In genomic region chr5:72139619-72140018, GRCm38 (mm10) we compare ENCODE assay signal across 25 mouse cellular contexts. TPM values are rescaled to one million over a fixed set of nuclear protein-coding genes. Genes with fewer than 3 reads are reported as not detected.
DNase-seq lines count a peak whose midpoint lies in the region; ATAC-seq and TF ChIP-seq lines count a peak whose summit lies in the region.
"Had no signal": no experiment of that assay in that cellular context is flagged by ENCODE, and none has a peak within 500 bp of the region (broad histone marks: within the 10 kb centered on the region; RNA-seq: fewer than 3 reads in every experiment).

No protein-coding gene starts in this region.

- H3K9me3 ChIP-seq in forebrain, embryonic 14.5 days (replicated peaks; ENCODE audit: control insufficient read depth, low read length) = no peaks in the 10 kb centered on the region
- no peaks in the 10 kb centered on the region for H3K9me3 ChIP-seq in forebrain, embryonic 10.5 days
- no peaks in the 10 kb centered on the region for H3K9me3 ChIP-seq in forebrain, postnatal 0 days (ENCODE audit: low read length)
- no peaks in the 10 kb centered on the region for H3K9me3 ChIP-seq in forebrain, embryonic 12.5 days
- H3K9me3 ChIP-seq in midbrain, embryonic 11.5 days (ENCODE audit: control insufficient read depth, low read length) = no peaks in the 10 kb centered on the region
- H3K9me3 ChIP-seq in midbrain, embryonic 15.5 days = no peaks in the 10 kb centered on the region
- H3K9me3 ChIP-seq: embryonic facial prominence, embryonic 12.5 days; embryonic facial prominence, embryonic 15.5 days; heart, embryonic 10.5 days; heart, embryonic 13.5 days had no signal

- H3K4me2 ChIP-seq in forebrain, embryonic 14.5 days (ENCODE audit: low read length) = no peak overlapping the region
- no peak overlapping the region for H3K4me2 ChIP-seq in forebrain, postnatal 0 days (ENCODE audit: low read depth)
- H3K4me2 ChIP-seq in forebrain, embryonic 12.5 days = no peak overlapping the region
- H3K4me2 ChIP-seq in midbrain, embryonic 11.5 days = no peak overlapping the region
- H3K4me2 ChIP-seq in midbrain, embryonic 15.5 days = no peak overlapping the region
- H3K4me2 ChIP-seq: embryonic facial prominence, embryonic 12.5 days; embryonic facial prominence, embryonic 15.5 days; heart, embryonic 13.5 days had no signal

- no peak overlapping the region for H3K9ac ChIP-seq in forebrain, embryonic 14.5 days (ENCODE audit: low read length)
- no peak overlapping the region for H3K9ac ChIP-seq in forebrain, postnatal 0 days
- no peak overlapping the region for H3K9ac ChIP-seq in forebrain, embryonic 12.5 days
- H3K9ac ChIP-seq in midbrain, embryonic 11.5 days (ENCODE audit: low read length) = no peak overlapping the region
- H3K9ac ChIP-seq in midbrain, embryonic 15.5 days = no peak overlapping the region
- H3K9ac ChIP-seq: embryonic facial prominence, embryonic 12.5 days; embryonic facial prominence, embryonic 15.5 days; heart, embryonic 13.5 days had no signal

- TF ChIP-seq POLR2A in brain, embryonic 14.5 days (IDR thresholded peaks at IDR 0.05; ENCODE audit: borderline replicate concordance, extremely low read depth, insufficient read depth, insufficient read length, poor library complexity, severe bottlenecking) = no peak

- 76% methylated on average over 1 of the region's 1 CpGs for WGBS in forebrain, embryonic 14.5 days
- 91% methylated on average over 1 of the region's 1 CpGs for WGBS in forebrain, embryonic 10.5 days
- 43% methylated on average over 1 of the region's 1 CpGs for WGBS in forebrain, postnatal 0 days
- 89% methylated on average over 1 of the region's 1 CpGs for WGBS in forebrain, embryonic 12.5 days
- WGBS in midbrain, embryonic 11.5 days = 94% methylated on average over 1 of the region's 1 CpGs
- 46% methylated on average over 1 of the region's 1 CpGs for WGBS in midbrain, embryonic 15.5 days

- H3K27me3 ChIP-seq in forebrain, embryonic 14.5 days (replicated peaks; ENCODE audit: control insufficient read depth, insufficient read depth, low read length) = no peaks in the 10 kb centered on the region
- no peaks in the 10 kb centered on the region for H3K27me3 ChIP-seq in forebrain, embryonic 10.5 days (ENCODE audit: poor library complexity, severe bottlenecking)
- no peaks in the 10 kb centered on the region for H3K27me3 ChIP-seq in forebrain, postnatal 0 days (ENCODE audit: insufficient read depth, low read length)
- no peaks in the 10 kb centered on the region for H3K27me3 ChIP-seq in forebrain, embryonic 12.5 days
- no peaks in the 10 kb centered on the region for H3K27me3 ChIP-seq in midbrain, embryonic 11.5 days (ENCODE audit: control insufficient read depth, insufficient read depth, low read length)
- H3K27me3 ChIP-seq in midbrain, embryonic 15.5 days (replicated peaks) = no peaks in the 10 kb centered on the region
- H3K27me3 ChIP-seq: embryonic facial prominence, embryonic 12.5 days; embryonic facial prominence, embryonic 15.5 days; heart, embryonic 13.5 days had no signal

- no peaks in the 10 kb centered on the region for H3K4me1 ChIP-seq in forebrain, embryonic 14.5 days (ENCODE audit: control insufficient read depth, insufficient read depth, low read length)
- no peaks in the 10 kb centered on the region for H3K4me1 ChIP-seq in forebrain, embryonic 10.5 days
- H3K4me1 ChIP-seq in forebrain, postnatal 0 days (ENCODE audit: insufficient read depth) = no peaks in the 10 kb centered on the region
- H3K4me1 ChIP-seq in forebrain, embryonic 12.5 days = no peaks in the 10 kb centered on the region
- H3K4me1 ChIP-seq in midbrain, embryonic 11.5 days (ENCODE audit: control insufficient read depth, insufficient read depth, low read length) = no peaks in the 10 kb centered on the region
- H3K4me1 ChIP-seq in midbrain, embryonic 15.5 days = no peaks in the 10 kb centered on the region
- H3K4me1 ChIP-seq: embryonic facial prominence, embryonic 12.5 days; embryonic facial prominence, embryonic 15.5 days; heart, embryonic 10.5 days; heart, embryonic 13.5 days had no signal

- H3K27ac ChIP-seq in forebrain, embryonic 14.5 days (ENCODE audit: low read depth, low read length) = no peak overlapping the region
- no peak overlapping the region for H3K27ac ChIP-seq in forebrain, embryonic 10.5 days
- no peak overlapping the region for H3K27ac ChIP-seq in forebrain, postnatal 0 days (ENCODE audit: low read depth, low read length)
- H3K27ac ChIP-seq in forebrain, embryonic 12.5 days = no peak overlapping the region
- H3K27ac ChIP-seq in midbrain, embryonic 11.5 days (ENCODE audit: low read depth, low read length) = no peak overlapping the region
- no peak overlapping the region for H3K27ac ChIP-seq in midbrain, embryonic 15.5 days
- H3K27ac ChIP-seq: embryonic facial prominence, embryonic 12.5 days; embryonic facial prominence, embryonic 15.5 days; heart, adult 2 months; heart, embryonic 10.5 days; heart, embryonic 13.5 days had no signal

- ATAC-seq in forebrain, embryonic 14.5 days = no peak
- peak; percentile 27; the same call in 1 of the 2 replicates for ATAC-seq in forebrain, postnatal 0 days
- ATAC-seq in forebrain, embryonic 12.5 days (ENCODE audit: low FRiP score) = no peak
- ATAC-seq in midbrain, embryonic 11.5 days (ENCODE audit: low FRiP score) = no peak
- ATAC-seq in midbrain, embryonic 15.5 days (replicated peaks) = no peak
- ATAC-seq: activated CD4-positive, CD25-positive, alpha-beta regulatory T cell, adult 4 months; CD4-positive, CD25-positive, alpha-beta regulatory T cell, adult 4 months; intestine, postnatal 0 days had no signal

- no peak overlapping the region for H3K4me3 ChIP-seq in forebrain, embryonic 14.5 days (ENCODE audit: low read depth, low read length)
- H3K4me3 ChIP-seq in forebrain, embryonic 10.5 days = no peak overlapping the region
- no peak overlapping the region for H3K4me3 ChIP-seq in forebrain, postnatal 0 days (ENCODE audit: low read depth, low read length)
- H3K4me3 ChIP-seq in forebrain, embryonic 12.5 days (replicated peaks) = no peak overlapping the region
- no peak overlapping the region for H3K4me3 ChIP-seq in midbrain, embryonic 11.5 days (ENCODE audit: low read depth, low read length)
- no peak overlapping the region for H3K4me3 ChIP-seq in midbrain, embryonic 15.5 days
- H3K4me3 ChIP-seq: embryonic facial prominence, embryonic 12.5 days; embryonic facial prominence, embryonic 15.5 days; heart, adult 2 months; heart, embryonic 10.5 days; heart, embryonic 13.5 days had no signal

- DNase-seq in forebrain, embryonic 14.5 days (ENCODE audit: low spot score) = peak; percentile 8
- DNase-seq in forebrain, embryonic 10.5 days (ENCODE audit: extremely low spot score, low spot score) = no peak
- DNase-seq in forebrain, postnatal 0 days = peak; percentile 34
- peak; percentile 26 for DNase-seq in midbrain, embryonic 11.5 days (ENCODE audit: low spot score, missing footprints)
- DNase-seq in brain, embryonic 14.5 days (ENCODE audit: low read depth) = peak; percentile 28
- no peak for DNase-seq in layer of hippocampus, postnatal 10 days (ENCODE audit: low spot score in 2 of 2)
- DNase-seq: adrenal gland, adult 8-10 months; adrenal gland, postnatal 25 days; cerebellum, adult 8-10 months; cerebellum, postnatal 25 days; gastrocnemius, postnatal 10 days; gastrocnemius, postnatal 36 days; heart, adult 2 months; heart, postnatal 14 days; heart, postnatal 4 days; kidney, adult 2 months had no signal

- TF ChIP-seq CTCF in forebrain, postnatal 0 days (IDR thresholded peaks at IDR 0.05; ENCODE audit: low read depth) = no peak
- no peak for TF ChIP-seq CTCF in brain, embryonic 14.5 days (IDR thresholded peaks at IDR 0.05; ENCODE audit: borderline replicate concordance, extremely low read depth, insufficient read depth, insufficient read length)

- H3K36me3 ChIP-seq in forebrain, embryonic 14.5 days (ENCODE audit: control insufficient read depth, insufficient read depth, low read length) = no peaks in the 10 kb centered on the region
- H3K36me3 ChIP-seq in forebrain, embryonic 10.5 days (replicated peaks) = no peaks in the 10 kb centered on the region
- H3K36me3 ChIP-seq in forebrain, postnatal 0 days (ENCODE audit: insufficient read depth) = no peaks in the 10 kb centered on the region
- no peaks in the 10 kb centered on the region for H3K36me3 ChIP-seq in forebrain, embryonic 12.5 days (replicated peaks)
- no peaks in the 10 kb centered on the region for H3K36me3 ChIP-seq in midbrain, embryonic 11.5 days (ENCODE audit: control insufficient read depth, insufficient read depth, low read length)
- H3K36me3 ChIP-seq in midbrain, embryonic 15.5 days (replicated peaks) = no peaks in the 10 kb centered on the region
- H3K36me3 ChIP-seq: embryonic facial prominence, embryonic 12.5 days; embryonic facial prominence, embryonic 15.5 days; heart, embryonic 10.5 days; heart, embryonic 13.5 days had no signal

RNA-seq across cellular contexts. Expression of gene Commd8, which starts 28.4 kb away (rescaled TPM):
- polyA plus RNA-seq in forebrain, embryonic 14.5 days (2014; fragmentation: Nextera tagmentation; extraction: Ambion mirVana) = 161 and 178 TPM in 2 replicates
- 153 and 161 TPM in 2 replicates for polyA plus RNA-seq in forebrain, embryonic 10.5 days (2016; fragmentation: Nextera tagmentation; extraction: Ambion mirVana)
- total RNA-seq in forebrain, postnatal 0 days (2014; rRNA removed) = 64.9 and 66.2 TPM in 2 replicates
- polyA plus RNA-seq in forebrain, postnatal 0 days (2015; fragmentation: Nextera tagmentation; extraction: Ambion mirVana) = 158 TPM in 2 replicates
- polyA plus RNA-seq in forebrain, embryonic 12.5 days (2016; fragmentation: Nextera tagmentation; extraction: Ambion mirVana) = 151 and 157 TPM in 2 replicates
- 210 and 233 TPM in 2 replicates for polyA plus RNA-seq in midbrain, embryonic 11.5 days (2014; fragmentation: Nextera tagmentation; extraction: Ambion mirVana)
- 126 and 133 TPM in 2 replicates for polyA plus RNA-seq in midbrain, embryonic 15.5 days (2015; fragmentation: Nextera tagmentation; extraction: Ambion mirVana)
- 42.7 and 55.6 TPM in 2 replicates for polyA plus RNA-seq in brain, embryonic 14.5 days (2012; rRNA removed)
- 10 to 100 TPM; 91.2 to 92.2 TPM for total RNA-seq in layer of hippocampus, postnatal 10 days (2021)

Comparison
In these comparisons a context has a peak if more than half of its experiments do, and no peak if none do; other contexts are left out.
1. DNase-seq: peak in forebrain, embryonic 14.5 days (single experiment), forebrain, postnatal 0 days (single experiment), midbrain, embryonic 11.5 days (single experiment) and brain, embryonic 14.5 days (single experiment); none in forebrain, embryonic 10.5 days (single experiment) and layer of hippocampus, postnatal 10 days (0 of 2).